Mouse (Mus musculus) stomach, embryonic 15.5 days (tissue): ENCODE measurements at regions not wholly inside any gene's neighbourhood (a gene's known extent, or its start where the extent isn't known, plus 50 kb on each side); places are given as distances from the start of the nearest gene placed in this dataset.

Experiments
- ATAC-seq: fragments of 200-750 bp; cut with Nextera tagmentation; 2 replicates; pipeline ENCODE4 v1.8.0; 2017; ENCODE audit warnings: low read depth, moderate number of reproducible peaks, moderate TSS enrichment; ENCODE audit not compliant: insufficient read depth, low FRiP score
- H3K27ac ChIP-seq: fragments of 300-500 bp; sonication (generic); 2 replicates; pipeline ENCODE4 v1.5.1; 2015; ENCODE audit warnings: mild to moderate bottlenecking, inconsistent platforms
- H3K27me3 ChIP-seq: fragments of 300-500 bp; sonication (generic); replicated peaks from 2 replicates; pipeline ENCODE4 v1.6.1; 2015; ENCODE audit warnings: inconsistent platforms
- H3K36me3 ChIP-seq: fragments of 300-500 bp; sonication (generic); 2 replicates; pipeline ENCODE4 v1.6.1; 2015; ENCODE audit warnings: inconsistent platforms
- H3K4me1 ChIP-seq: fragments of 300-500 bp; sonication (generic); 2 replicates; pipeline ENCODE4 v1.6.1; 2015; ENCODE audit warnings: inconsistent platforms
- H3K4me2 ChIP-seq: fragments of 300-500 bp; sonication (generic); 2 replicates; pipeline ENCODE4 v1.6.1; 2015; ENCODE audit warnings: mild to moderate bottlenecking, inconsistent platforms
- H3K4me3 ChIP-seq: fragments of 300-500 bp; sonication (generic); replicated peaks from 2 replicates; pipeline ENCODE4 v1.5.1; 2015; ENCODE audit warnings: inconsistent platforms
- H3K9ac ChIP-seq: fragments of 300-500 bp; sonication (generic); 2 replicates; pipeline ENCODE4 v1.6.1; 2015; ENCODE audit warnings: inconsistent platforms
- H3K9me3 ChIP-seq: fragments of 300-500 bp; sonication (generic); 2 replicates; pipeline ENCODE4 v1.6.1; 2016; ENCODE audit warnings: inconsistent platforms
- WGBS: fragments of 180-500 bp; shearing (Covaris S2); methylation state at CpG from one replicate; pipeline ENCODE4 v1.1.7; 2015; 5-methylcytosine and 5-hydroxymethylcytosine counted together

DNA sequence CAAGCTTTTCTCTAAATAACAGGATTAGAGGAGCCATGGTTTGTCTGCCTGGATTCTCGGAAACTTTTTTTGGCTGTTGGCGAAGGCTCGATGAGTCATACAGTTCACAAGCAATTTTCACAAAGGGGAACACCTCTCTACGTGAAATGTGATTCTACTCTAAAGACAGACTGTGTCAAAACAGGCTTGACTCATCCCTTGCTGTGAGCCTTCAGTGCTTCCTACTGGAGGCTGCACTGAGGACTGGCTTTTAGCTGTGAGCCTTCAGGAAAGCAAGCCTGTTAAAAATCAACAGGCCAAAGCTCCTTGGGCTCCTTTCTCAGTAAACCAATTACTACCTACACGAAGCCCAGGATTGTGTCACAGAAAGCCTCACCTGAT, 330.6 kb downstream of the Klf6 start:
- Histone ChIP-seq H3K27ac (0 out of 2 replicates have a peak overlapping the region, but pooled peaks have one; percentile 21), H3K4me2 (no peak overlapping the region), H3K4me1 (no peaks in the 10 kb centered on the region), H3K9ac (no peak overlapping the region), H3K36me3 (no peaks in the 10 kb centered on the region), H3K4me3 (no peak overlapping the region), H3K27me3 (no peaks in the 10 kb centered on the region), H3K9me3 (no peaks in the 10 kb centered on the region)
- peak; percentile 39; the same call in 1 of the 2 replicates for ATAC-seq
- WGBS = 32% methylated on average over 5 of the region's 5 CpGs

DNA sequence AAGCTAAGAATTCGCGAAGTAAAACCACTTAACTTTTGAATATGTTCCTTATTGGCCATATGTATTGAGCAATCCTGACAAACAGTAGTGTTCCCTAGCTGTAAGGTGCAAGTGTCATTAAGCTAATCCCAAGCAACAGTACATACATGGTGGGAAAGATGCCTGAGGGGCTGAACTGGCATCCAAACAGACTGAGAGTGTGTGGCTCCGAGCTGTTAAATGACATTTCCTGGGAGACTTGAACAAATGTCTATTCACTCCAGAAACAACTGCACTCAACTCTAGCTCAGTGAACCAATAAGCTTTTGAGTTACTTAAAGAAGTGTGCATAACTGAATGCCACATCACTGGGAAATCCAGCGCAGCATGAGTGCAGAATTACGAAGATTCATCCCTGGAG, 335.4 kb downstream of the Klf6 start:
- Histone ChIP-seq H3K4me3 (no peak overlapping the region), H3K27ac (no peak overlapping the region), H3K9me3 (no peaks in the 10 kb centered on the region), H3K9ac (no peak overlapping the region), H3K4me2 (no peak overlapping the region), H3K27me3 (no peaks in the 10 kb centered on the region), H3K4me1 (no peaks in the 10 kb centered on the region), H3K36me3 (no peaks in the 10 kb centered on the region)
- WGBS = 85% methylated on average over 5 of the region's 5 CpGs
- no peak for ATAC-seq

DNA sequence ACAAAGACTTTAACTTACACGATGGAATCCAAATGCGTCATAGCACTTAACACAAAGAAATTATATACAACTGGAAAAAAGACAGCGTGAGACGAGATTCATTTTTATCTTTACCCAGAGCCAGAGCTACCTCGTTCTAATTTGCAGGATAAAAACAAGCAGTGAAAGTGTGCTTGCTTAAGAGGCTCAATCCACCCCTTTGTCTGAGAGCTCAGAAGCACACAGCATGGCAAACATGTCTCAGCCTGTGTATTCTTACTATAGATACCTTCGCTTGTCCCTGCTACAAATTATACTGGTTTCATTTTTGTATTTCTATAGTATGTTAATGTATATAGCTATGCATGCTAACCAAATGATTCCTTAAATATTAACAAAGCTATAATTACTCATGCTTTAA, 337.8 kb downstream of the Klf6 start:
- Histone ChIP-seq H3K4me2 (no peak overlapping the region), H3K4me1 (no peaks in the 10 kb centered on the region), H3K4me3 (no peak overlapping the region), H3K27ac (no peak overlapping the region; the same call in 1 of the 2 replicates), H3K9ac (no peak overlapping the region), H3K27me3 (no peaks in the 10 kb centered on the region), H3K36me3 (no peaks in the 10 kb centered on the region), H3K9me3 (no peaks in the 10 kb centered on the region)
- 76% methylated on average over 6 of the region's 6 CpGs for WGBS
- no peak for ATAC-seq

DNA sequence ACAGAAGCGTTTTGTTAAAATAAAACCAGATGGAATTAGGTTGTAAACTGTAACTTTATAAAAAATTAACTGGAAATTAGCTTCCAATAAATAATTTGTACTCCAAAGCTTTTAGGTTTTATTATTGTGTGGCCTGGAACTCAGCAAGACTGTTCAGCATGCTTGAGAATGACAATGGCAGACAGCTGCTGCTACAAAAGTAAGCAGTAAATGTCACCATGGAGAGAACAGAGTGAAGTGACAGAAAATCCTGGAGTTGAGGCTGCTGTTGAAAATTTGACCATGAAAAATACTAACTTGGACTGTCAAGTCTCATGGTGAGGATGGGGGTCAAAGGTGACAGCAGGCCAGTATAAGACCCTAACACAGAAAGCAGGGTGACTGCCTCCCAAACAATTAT, 340.2 kb downstream of the Klf6 start:
- Histone ChIP-seq H3K4me2 (no peak overlapping the region), H3K27ac (no peak overlapping the region), H3K36me3 (no peaks in the 10 kb centered on the region), H3K9ac (no peak overlapping the region), H3K4me1 (no peaks in the 10 kb centered on the region), H3K9me3 (no peaks in the 10 kb centered on the region), H3K4me3 (no peak overlapping the region), H3K27me3 (no peaks in the 10 kb centered on the region)
- ATAC-seq = no peak
- WGBS = 88% methylated on average over 1 of the region's 1 CpGs

DNA sequence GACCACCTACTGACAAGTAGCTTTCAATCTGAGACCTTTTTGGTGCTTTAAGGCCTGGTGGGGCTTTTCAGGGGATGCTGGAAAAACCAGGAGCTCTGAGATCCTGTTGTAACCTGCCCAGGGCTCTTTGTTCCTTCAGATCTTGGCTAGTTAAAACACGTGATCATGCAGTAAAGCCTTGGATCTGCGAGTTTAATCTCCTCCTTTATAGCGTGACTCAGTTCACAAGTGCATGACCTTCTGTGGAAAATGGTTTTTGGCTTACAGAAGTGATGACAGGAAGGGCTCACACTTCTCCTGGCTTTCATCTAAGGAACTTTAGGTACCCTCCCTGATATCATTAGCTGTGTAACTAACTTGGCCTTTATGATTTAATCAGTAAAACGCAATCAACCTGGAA, 343.1 kb upstream of the Pitrm1 start:
- ATAC-seq = no peak
- 75% methylated on average over 4 of the region's 4 CpGs for WGBS
- H3K9ac ChIP-seq = no peak overlapping the region
- H3K4me3 ChIP-seq = no peak overlapping the region
- H3K27ac ChIP-seq = no peak overlapping the region
- H3K4me2 ChIP-seq = no peak overlapping the region
- H3K36me3 ChIP-seq = no peaks in the 10 kb centered on the region
- H3K27me3 ChIP-seq = no peaks in the 10 kb centered on the region
- no peaks in the 10 kb centered on the region for H3K9me3 ChIP-seq
- no peaks in the 10 kb centered on the region for H3K4me1 ChIP-seq

DNA sequence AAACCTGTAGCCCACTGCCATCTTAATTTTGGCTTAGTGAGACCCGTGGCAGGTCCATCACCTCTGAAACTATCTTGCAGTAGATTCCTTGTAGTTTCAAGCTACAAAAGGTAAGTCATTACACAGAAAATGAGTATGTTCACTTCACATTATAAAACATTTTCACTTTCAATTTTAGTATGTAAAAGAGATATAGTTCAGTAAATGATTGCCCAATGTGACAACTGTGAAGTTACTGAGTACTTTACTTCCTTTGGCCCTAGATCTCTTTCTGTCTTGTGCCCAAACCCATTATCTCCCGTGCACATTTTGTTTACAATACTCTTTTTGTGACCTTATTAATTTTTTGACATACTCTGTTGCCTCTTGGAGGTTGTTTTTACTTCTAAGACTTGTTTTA, 335.4 kb upstream of the Pitrm1 start:
- 53% methylated on average over 2 of the region's 2 CpGs for WGBS
- no peak for ATAC-seq

DNA sequence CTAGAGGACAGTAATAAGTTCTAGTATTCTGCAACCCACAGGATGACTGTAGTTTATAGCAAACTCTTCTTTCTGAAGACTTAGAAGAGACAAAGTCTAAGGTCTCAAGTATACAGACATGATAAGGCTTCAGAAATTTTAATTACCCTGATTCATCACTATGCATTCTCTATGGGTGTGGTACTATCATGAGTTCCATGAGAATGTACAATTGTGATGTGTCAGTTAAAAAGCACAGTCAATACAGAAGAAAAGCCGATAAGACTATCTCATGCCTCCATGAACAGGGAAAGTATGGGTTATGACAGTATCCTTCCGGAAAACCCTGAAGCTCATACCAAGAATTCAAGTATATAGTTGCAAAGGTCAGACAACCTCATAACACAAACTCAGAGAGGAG, 333.8 kb upstream of the Pitrm1 start:
- ATAC-seq = no peak
- no peaks in the 10 kb centered on the region for H3K4me1 ChIP-seq
- H3K27ac ChIP-seq = no peak overlapping the region
- no peaks in the 10 kb centered on the region for H3K27me3 ChIP-seq
- H3K9ac ChIP-seq = no peak overlapping the region
- no peak overlapping the region for H3K4me3 ChIP-seq
- 85% methylated on average over 2 of the region's 2 CpGs for WGBS
- H3K4me2 ChIP-seq = no peak overlapping the region
- H3K36me3 ChIP-seq = no peaks in the 10 kb centered on the region
- no peaks in the 10 kb centered on the region for H3K9me3 ChIP-seq

More for the DNA sequence above, 335.4 kb upstream of the Pitrm1 start:
- no peak overlapping the region for H3K4me2 ChIP-seq
- H3K36me3 ChIP-seq = no peaks in the 10 kb centered on the region
- H3K27ac ChIP-seq = no peak overlapping the region
- no peaks in the 10 kb centered on the region for H3K27me3 ChIP-seq
- no peaks in the 10 kb centered on the region for H3K4me1 ChIP-seq
- no peak overlapping the region for H3K9ac ChIP-seq
- no peak overlapping the region for H3K4me3 ChIP-seq
- H3K9me3 ChIP-seq = no peaks in the 10 kb centered on the region

DNA sequence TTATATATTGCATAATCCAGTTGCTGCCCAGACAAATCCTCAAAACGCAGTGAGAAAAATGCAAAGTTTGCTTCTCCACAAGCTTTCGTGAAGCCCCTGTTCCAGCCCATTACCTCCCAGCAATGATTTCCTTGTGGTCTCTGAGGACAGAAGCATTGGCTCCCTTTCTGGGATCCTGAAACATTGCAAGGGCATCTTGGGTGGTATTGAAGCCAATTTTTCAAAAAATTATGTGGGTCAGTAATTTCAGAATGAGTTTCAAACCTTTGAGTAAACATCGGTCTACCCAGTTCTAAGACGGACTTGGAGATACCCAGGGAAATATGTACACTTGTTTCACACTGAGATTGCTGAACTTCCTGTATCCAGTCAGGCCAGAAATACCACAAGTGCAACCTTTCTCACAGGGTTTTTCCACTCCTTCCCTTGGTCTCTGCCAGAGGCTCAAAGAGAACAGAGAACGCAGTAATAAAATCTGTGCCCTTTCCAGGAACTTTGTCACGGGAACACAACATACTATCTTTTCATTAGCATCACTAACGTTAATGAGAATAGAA, 321.8 kb upstream of the Pitrm1 start:
- WGBS = 77% methylated on average over 7 of the region's 7 CpGs
- no peak overlapping the region for H3K27ac ChIP-seq

DNA sequence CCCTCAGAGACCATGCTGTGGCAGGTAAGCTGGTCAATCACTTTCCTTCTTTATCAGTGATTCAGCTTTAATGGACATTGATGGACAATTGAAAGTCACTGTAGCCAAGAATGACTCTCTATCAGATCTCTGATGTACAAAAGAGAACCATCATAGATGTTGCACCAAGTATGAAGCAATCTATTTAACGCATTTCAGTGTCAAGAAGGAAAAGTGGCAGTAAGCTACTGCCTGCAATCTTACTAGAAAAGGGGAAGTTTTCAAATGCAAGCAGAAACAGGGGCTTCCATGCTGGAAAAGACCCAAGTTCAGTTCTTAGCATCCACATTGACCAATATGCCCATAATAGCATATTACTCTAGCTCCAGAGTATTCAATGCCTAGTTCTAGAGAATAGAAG, 319.7 kb upstream of the Pitrm1 start:
- H3K9me3 ChIP-seq = no peaks in the 10 kb centered on the region
- H3K27ac ChIP-seq = no peak overlapping the region
- H3K36me3 ChIP-seq = no peaks in the 10 kb centered on the region
- no peak overlapping the region for H3K4me3 ChIP-seq
- no peak overlapping the region for H3K9ac ChIP-seq
- 97% methylated on average over 1 of the region's 1 CpGs for WGBS
- no peak overlapping the region for H3K4me2 ChIP-seq
- no peaks in the 10 kb centered on the region for H3K4me1 ChIP-seq
- no peaks in the 10 kb centered on the region for H3K27me3 ChIP-seq
- no peak for ATAC-seq

More for the DNA sequence above, 321.8 kb upstream of the Pitrm1 start:
- Histone ChIP-seq H3K9ac (no peak overlapping the region), H3K4me3 (no peak overlapping the region), H3K4me1 (no peaks in the 10 kb centered on the region), H3K9me3 (no peaks in the 10 kb centered on the region), H3K4me2 (no peak overlapping the region), H3K36me3 (no peaks in the 10 kb centered on the region), H3K27me3 (no peaks in the 10 kb centered on the region)
- ATAC-seq = no peak

DNA sequence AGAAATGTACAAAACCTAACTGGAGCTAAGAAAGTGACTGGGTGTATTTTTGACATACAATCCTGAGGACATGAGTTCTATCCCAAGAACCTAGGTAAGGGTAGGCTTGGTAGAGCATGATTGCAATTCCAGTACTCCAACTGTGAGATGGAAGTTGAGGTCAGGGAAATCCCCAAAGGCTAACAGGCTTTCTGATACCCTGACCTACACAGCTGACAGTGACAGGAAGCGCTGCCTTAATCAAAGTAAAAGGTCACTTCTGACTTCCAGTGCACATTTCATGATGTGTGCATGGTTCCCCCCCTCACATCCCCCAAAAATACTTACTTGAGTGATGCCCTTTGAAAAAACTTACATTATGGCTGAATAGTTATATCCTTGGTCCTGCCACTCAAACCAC, 312.6 kb upstream of the Pitrm1 start:
- 88% methylated on average over 1 of the region's 1 CpGs for WGBS

DNA sequence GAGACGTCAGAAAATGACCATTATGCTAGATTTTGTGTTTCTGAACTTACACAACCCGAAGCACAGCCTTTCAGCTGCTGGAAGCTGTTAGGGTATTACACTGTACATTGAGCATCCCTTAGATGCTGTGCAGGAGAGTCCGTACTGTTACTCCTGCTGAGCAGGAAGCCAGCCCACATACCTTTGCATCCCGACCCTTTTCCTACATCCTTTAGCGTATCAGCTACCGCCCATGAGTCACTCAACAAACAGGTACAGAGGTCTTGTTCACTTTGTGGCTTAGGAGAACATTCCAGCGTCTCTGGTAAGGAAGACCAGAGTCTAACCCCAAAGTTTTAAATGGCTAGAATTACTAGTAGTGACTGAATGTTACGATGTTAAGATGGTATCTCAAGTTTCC, 311.4 kb upstream of the Pitrm1 start:
- Histone ChIP-seq H3K36me3 (no peaks in the 10 kb centered on the region), H3K4me3 (no peak overlapping the region), H3K9me3 (no peaks in the 10 kb centered on the region), H3K4me1 (no peaks in the 10 kb centered on the region), H3K27me3 (no peaks in the 10 kb centered on the region), H3K9ac (no peak overlapping the region), H3K27ac (no peak overlapping the region), H3K4me2 (no peak overlapping the region)
- 79% methylated on average over 8 of the region's 8 CpGs for WGBS
- no peak for ATAC-seq

More for the DNA sequence above, 312.6 kb upstream of the Pitrm1 start:
- no peaks in the 10 kb centered on the region for H3K4me1 ChIP-seq
- H3K27ac ChIP-seq = no peak overlapping the region
- H3K27me3 ChIP-seq = no peaks in the 10 kb centered on the region
- no peak overlapping the region for H3K4me2 ChIP-seq
- H3K9me3 ChIP-seq = no peaks in the 10 kb centered on the region
- no peak overlapping the region for H3K9ac ChIP-seq
- no peaks in the 10 kb centered on the region for H3K36me3 ChIP-seq
- ATAC-seq = no peak
- H3K4me3 ChIP-seq = no peak overlapping the region

DNA sequence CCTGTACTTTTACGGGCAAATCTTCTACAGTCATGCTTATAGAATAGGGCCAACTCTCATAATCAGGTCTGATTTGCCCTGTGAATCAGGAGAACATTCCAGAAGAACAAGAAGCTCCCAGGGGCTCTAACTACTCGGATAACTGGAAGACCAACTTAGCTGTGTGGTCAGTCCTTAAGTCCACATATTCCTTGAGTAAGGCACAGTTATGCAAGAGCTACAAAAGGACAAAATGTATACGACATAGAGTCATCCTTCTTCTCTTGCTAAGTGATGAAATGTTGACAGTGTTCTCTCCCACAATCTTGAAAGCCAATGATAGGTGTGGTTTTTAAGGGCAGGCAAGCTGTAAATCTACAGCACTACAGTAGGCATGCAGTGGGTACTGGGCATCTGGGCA, 310.7 kb upstream of the Pitrm1 start:
- Histone ChIP-seq H3K9ac (no peak overlapping the region), H3K4me1 (no peaks in the 10 kb centered on the region), H3K9me3 (no peaks in the 10 kb centered on the region), H3K27ac (no peak overlapping the region), H3K4me2 (no peak overlapping the region), H3K4me3 (no peak overlapping the region), H3K36me3 (no peaks in the 10 kb centered on the region), H3K27me3 (no peaks in the 10 kb centered on the region)
- WGBS = 69% methylated on average over 3 of the region's 3 CpGs
- ATAC-seq = no peak

DNA sequence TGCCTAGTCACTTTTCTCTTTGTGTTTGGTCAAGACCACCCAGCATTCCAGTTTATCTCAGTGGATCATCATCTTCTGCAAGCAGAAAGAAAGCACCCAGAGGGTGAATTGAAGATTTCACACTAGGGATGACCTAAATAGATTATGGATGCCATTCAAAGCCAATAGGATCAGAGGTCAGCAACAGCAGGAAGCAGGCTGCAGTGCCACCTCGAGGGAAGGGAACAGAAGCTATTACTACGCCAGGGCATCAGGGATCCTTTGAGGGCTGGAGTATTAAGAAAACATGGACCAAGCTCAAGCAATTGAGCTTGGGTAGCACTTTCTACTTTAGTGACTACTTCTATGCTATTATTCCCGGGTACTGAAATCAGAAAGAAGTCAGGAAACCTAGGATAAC, 307.1 kb upstream of the Pitrm1 start:
- Histone ChIP-seq H3K4me3 (no peak overlapping the region), H3K9ac (no peak overlapping the region), H3K4me1 (no peaks in the 10 kb centered on the region), H3K27me3 (no peaks in the 10 kb centered on the region), H3K27ac (no peak overlapping the region), H3K36me3 (no peaks in the 10 kb centered on the region), H3K9me3 (no peaks in the 10 kb centered on the region), H3K4me2 (no peak overlapping the region)
- ATAC-seq = no peak
- 61% methylated on average over 3 of the region's 3 CpGs for WGBS
